Mouse (Mus musculus): ENCODE measurements around the gene Rad21l. TPM values are rescaled to one million over a fixed set of nuclear protein-coding genes. Genes with fewer than 3 reads are reported as not detected.

Gene Rad21l
- not detected in 2 replicates for polyA plus RNA-seq (2015; fragmentation: Nextera tagmentation; extraction: Ambion mirVana)

GRCm38 (mm10) chr2:151668433-151668832, at the start of gene Rad21l:
Gene Rad21l (minus strand): TSS chr2:151668533.
- Histone ChIP-seq H3K27ac (no peak within 1 kb of the TSS), H3K4me1 (replicated peaks) (no peaks in the 10 kb centered on the region), H3K4me3 (replicated peaks) (no peak within 1 kb of the TSS), H3K27me3 (replicated peaks) (peaks cover 7% of the 10 kb centered on the region; the same call in 1 of the 2 replicates), H3K9me3 (no peaks in the 10 kb centered on the region), H3K36me3 (no peaks in the 10 kb centered on the region), H3K9ac (no peak within 1 kb of the TSS), H3K4me2 (replicated peaks) (no peak within 1 kb of the TSS)
- 73% methylated on average over 3 of the region's 3 CpGs for WGBS
- no peak for ATAC-seq

GRCm38 (mm10) chr2:151716318-151717055, 48.2 kb upstream of the Rad21l start:
- Histone ChIP-seq H3K9ac (no peak overlapping the region), H3K36me3 (peaks cover 11% of the 10 kb centered on the region), H3K9me3 (no peaks in the 10 kb centered on the region), H3K27ac (no peak overlapping the region), H3K27me3 (replicated peaks) (no peaks in the 10 kb centered on the region), H3K4me3 (replicated peaks) (no peak overlapping the region), H3K4me2 (replicated peaks) (no peak overlapping the region), H3K4me1 (replicated peaks) (no peaks in the 10 kb centered on the region)
- WGBS, result 66% methylated on average over 2 of the region's 2 CpGs
- no peak for ATAC-seq

GRCm38 (mm10) chr2:151715526-151715925, 47.2 kb upstream of the Rad21l start:
- no peak overlapping the region for H3K4me3 ChIP-seq (replicated peaks)
- H3K9ac ChIP-seq, result no peak overlapping the region
- H3K36me3 ChIP-seq, result peaks cover 11% of the 10 kb centered on the region
- H3K4me1 ChIP-seq (replicated peaks), result no peaks in the 10 kb centered on the region
- H3K27ac ChIP-seq, result no peak overlapping the region
- H3K4me2 ChIP-seq (replicated peaks), result no peak overlapping the region
- H3K9me3 ChIP-seq, result no peaks in the 10 kb centered on the region
- WGBS, result 91% methylated on average over 4 of the region's 4 CpGs
- ATAC-seq, result no peak
- no peaks in the 10 kb centered on the region for H3K27me3 ChIP-seq (replicated peaks)

GRCm38 (mm10) chr2:151712647-151713046, 44.3 kb upstream of the Rad21l start:
- H3K27me3 ChIP-seq (replicated peaks), result no peaks in the 10 kb centered on the region
- H3K9ac ChIP-seq, result no peak overlapping the region
- H3K9me3 ChIP-seq, result no peaks in the 10 kb centered on the region
- no peak overlapping the region for H3K4me3 ChIP-seq (replicated peaks)
- ATAC-seq, result no peak
- H3K4me2 ChIP-seq (replicated peaks), result no peak overlapping the region
- no peaks in the 10 kb centered on the region for H3K4me1 ChIP-seq (replicated peaks)
- no peaks in the 10 kb centered on the region for H3K36me3 ChIP-seq
- 34% methylated on average over 3 of the region's 3 CpGs for WGBS
- H3K27ac ChIP-seq, result no peak overlapping the region

DNA sequence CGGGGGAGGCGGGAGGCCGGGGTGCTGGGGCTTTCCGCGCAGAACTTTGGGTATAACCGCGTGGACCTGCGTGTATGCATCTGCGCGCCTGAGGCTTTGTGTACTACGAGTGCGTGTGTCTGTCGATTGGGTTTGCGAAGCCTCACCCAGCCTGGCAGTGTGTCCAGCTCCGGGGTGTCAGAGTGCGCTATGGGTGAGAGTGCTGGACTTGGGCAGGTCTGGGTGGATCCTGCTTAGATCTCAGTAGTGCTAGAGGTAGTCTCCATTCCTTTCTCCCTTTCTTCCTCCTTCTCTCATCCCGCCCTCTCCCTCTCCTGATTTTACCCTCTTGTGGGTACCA, 34.5 kb upstream of the Rad21l start:
- Histone ChIP-seq H3K27ac (no peak overlapping the region), H3K36me3 (no peaks in the 10 kb centered on the region), H3K4me3 (replicated peaks) (peak overlapping the region; percentile 63), H3K9me3 (no peaks in the 10 kb centered on the region), H3K27me3 (replicated peaks) (peaks cover 12% of the 10 kb centered on the region), H3K4me1 (replicated peaks) (peaks cover 5% of the 10 kb centered on the region; the same call in 1 of the 2 replicates), H3K4me2 (replicated peaks) (peak overlapping the region; percentile 99), H3K9ac (peak overlapping the region; percentile 51)
- peak; percentile 56 for ATAC-seq
- WGBS, result 5% methylated on average over 17 of the region's 17 CpGs

DNA sequence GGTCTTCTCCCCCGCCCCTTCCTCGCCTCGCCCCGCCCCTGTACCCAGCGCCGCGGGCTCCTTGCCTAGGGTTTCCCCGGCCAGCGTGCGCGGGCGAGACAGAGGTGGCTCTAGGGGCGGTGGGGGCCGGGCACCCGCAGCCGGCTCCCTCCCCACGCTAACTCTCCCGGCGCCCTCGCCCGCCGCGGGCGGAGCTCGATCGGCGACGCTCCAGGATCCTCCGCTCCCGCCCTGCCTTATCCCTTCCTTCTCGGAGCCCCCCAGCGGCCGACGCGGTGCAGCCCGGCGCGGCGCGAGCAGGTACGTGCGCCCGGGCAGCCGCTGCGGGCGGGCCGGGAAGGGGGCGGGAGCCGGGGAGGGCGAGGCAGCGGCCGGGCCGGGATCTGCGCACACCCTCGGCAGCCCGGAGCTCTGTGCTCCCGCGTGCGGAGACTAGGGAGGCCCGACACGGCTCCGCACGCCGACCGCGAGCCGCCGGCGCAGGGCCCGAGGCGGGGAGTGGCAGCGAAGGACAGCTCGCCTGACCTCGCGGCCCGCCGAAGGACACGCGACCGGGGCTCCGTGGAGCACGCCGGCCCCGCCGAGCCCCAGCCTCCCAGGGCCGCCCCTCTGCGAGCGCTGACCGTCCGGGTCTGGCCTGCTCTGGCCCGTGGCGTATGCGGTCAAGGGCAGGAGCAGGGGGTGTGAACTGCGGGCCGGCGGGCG, 34.0 kb upstream of the Rad21l start:
- H3K4me3 ChIP-seq (replicated peaks), result peak overlapping the region; percentile 63
- H3K36me3 ChIP-seq, result no peaks in the 10 kb centered on the region
- no peak overlapping the region for H3K27ac ChIP-seq
- under 1% methylated on average over 76 of the region's 97 CpGs for WGBS
- H3K9me3 ChIP-seq, result no peaks in the 10 kb centered on the region
- peak overlapping the region; percentile 99 for H3K4me2 ChIP-seq (replicated peaks)
- H3K9ac ChIP-seq, result peak overlapping the region; percentile 51
- H3K27me3 ChIP-seq (replicated peaks), result peaks cover 12% of the 10 kb centered on the region
- ATAC-seq, result peak; percentile 91
- H3K4me1 ChIP-seq (replicated peaks), result peaks cover 5% of the 10 kb centered on the region; the same call in 1 of the 2 replicates

- ATAC-seq, result peak; percentile 52
- Histone ChIP-seq H3K4me2 (replicated peaks) (peak within 1 kb of the TSS; percentile 99), H3K4me1 (replicated peaks) (peaks cover 5% of the 10 kb centered on the region; the same call in 1 of the 2 replicates), H3K9ac (peak within 1 kb of the TSS; percentile 51), H3K27me3 (replicated peaks) (peaks cover 12% of the 10 kb centered on the region), H3K4me3 (replicated peaks) (peak within 1 kb of the TSS; percentile 63), H3K27ac (no peak within 1 kb of the TSS), H3K36me3 (no peaks in the 10 kb centered on the region), H3K9me3 (no peaks in the 10 kb centered on the region)
- 9% methylated on average over 25 of the region's 25 CpGs for WGBS
These were observed 33.2 kb upstream of the Rad21l start, which contains the start of gene Tmem74b for GRCm38 (mm10) chr2:151701231-151702145. Gene Tmem74b (plus strand): TSS chr2:151702008.

GRCm38 (mm10) chr2:151682976-151683375, 14.6 kb upstream of the Rad21l start:
- 85% methylated on average over 4 of the region's 4 CpGs for WGBS
- Histone ChIP-seq H3K36me3 (no peaks in the 10 kb centered on the region), H3K27ac (no peak overlapping the region), H3K4me1 (replicated peaks) (no peaks in the 10 kb centered on the region), H3K4me3 (replicated peaks) (no peak overlapping the region), H3K9me3 (no peaks in the 10 kb centered on the region), H3K27me3 (replicated peaks) (no peaks in the 10 kb centered on the region), H3K9ac (no peak overlapping the region), H3K4me2 (replicated peaks) (no peak overlapping the region)
- ATAC-seq, result no peak

- H3K4me2 ChIP-seq (replicated peaks), result no peak overlapping the region
- 59% methylated on average over 3 of the region's 3 CpGs for WGBS
- no peaks in the 10 kb centered on the region for H3K4me1 ChIP-seq (replicated peaks)
- no peak overlapping the region for H3K4me3 ChIP-seq (replicated peaks)
- no peaks in the 10 kb centered on the region for H3K9me3 ChIP-seq
- H3K27ac ChIP-seq, result no peak overlapping the region
- H3K27me3 ChIP-seq (replicated peaks), result no peaks in the 10 kb centered on the region
- no peaks in the 10 kb centered on the region for H3K36me3 ChIP-seq
- H3K9ac ChIP-seq, result no peak overlapping the region
- ATAC-seq, result peak; percentile 39; the same call in 1 of the 2 replicates
These were observed 14.0 kb upstream of the Rad21l start for GRCm38 (mm10) chr2:151682357-151682756.

GRCm38 (mm10) chr2:151676234-151676633, 7.9 kb upstream of the Rad21l start:
- H3K36me3 ChIP-seq, result no peaks in the 10 kb centered on the region
- H3K9me3 ChIP-seq, result no peaks in the 10 kb centered on the region
- H3K9ac ChIP-seq, result no peak overlapping the region
- H3K4me1 ChIP-seq (replicated peaks), result no peaks in the 10 kb centered on the region
- 55% methylated on average over 2 of the region's 2 CpGs for WGBS
- no peaks in the 10 kb centered on the region for H3K27me3 ChIP-seq (replicated peaks)
- no peak for ATAC-seq
- no peak overlapping the region for H3K4me3 ChIP-seq (replicated peaks)
- no peak overlapping the region for H3K4me2 ChIP-seq (replicated peaks)
- H3K27ac ChIP-seq, result no peak overlapping the region

- Histone ChIP-seq H3K4me3 (replicated peaks) (no peak overlapping the region), H3K9ac (no peak overlapping the region), H3K27me3 (replicated peaks) (peaks cover 7% of the 10 kb centered on the region; the same call in 1 of the 2 replicates), H3K4me1 (replicated peaks) (no peaks in the 10 kb centered on the region), H3K9me3 (no peaks in the 10 kb centered on the region), H3K4me2 (replicated peaks) (no peak overlapping the region), H3K36me3 (no peaks in the 10 kb centered on the region), H3K27ac (no peak overlapping the region)
- no peak; the same call in 1 of the 2 replicates for ATAC-seq
- WGBS, result 36% methylated on average over 1 of the region's 1 CpGs
These were observed 2.6 kb upstream of the Rad21l start for GRCm38 (mm10) chr2:151670968-151671329.

All from intestine, embryonic 15.5 days (tissue).